Mouse (Mus musculus) liver, postnatal 0 days (tissue): Measurements from ENCODE around the gene Gdpd1.

ENCODE experiments used
- CTCF ChIP-seq: sonication (generic); IDR thresholded peaks from 2 replicates; pipeline ENCODE4 v1.5.1; 2016; ENCODE audit warnings: antibody characterized with exemption, low read depth
- EP300 ChIP-seq: IDR thresholded peaks from 2 replicates; pipeline ENCODE4 v1.6.1; 2016; ENCODE audit warnings: antibody characterized with exemption, low read depth, mild to moderate bottlenecking

GRCm38 (mm10) chr11:87108409-87108754 lies 34.5 kb upstream of the Gdpd1 start, which contains the start of gene Prr11:
- TF ChIP-seq CTCF, result no peak
- no peak for TF ChIP-seq EP300
